Comparison of ENCODE assay signal across 11 mouse cellular contexts in the genomic region with DNA sequence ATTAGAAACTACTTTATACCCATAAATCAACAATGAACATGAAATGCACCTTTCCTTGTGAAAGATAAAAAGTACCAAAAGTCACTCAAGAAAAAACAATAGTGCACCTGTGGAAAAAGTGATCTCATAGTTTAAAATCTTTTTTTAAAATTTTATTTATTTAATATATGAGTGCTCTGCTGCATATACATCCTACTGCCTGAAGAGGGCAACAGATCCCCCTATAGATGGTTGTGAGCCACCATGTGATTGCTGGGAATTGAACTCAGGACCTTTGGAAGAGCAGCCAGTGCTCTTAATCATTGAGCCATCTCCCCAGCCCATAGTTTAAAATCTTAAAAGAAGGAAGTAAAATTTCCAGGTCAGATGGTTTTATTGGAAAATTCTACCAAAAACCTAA.
"Had no signal": no experiment of that assay in that cellular context is flagged by ENCODE, and none has a peak within 500 bp of the region (broad histone marks: within the 10 kb centered on the region; RNA-seq: fewer than 3 reads in every experiment).

No protein-coding gene starts in this region.

- H3K9ac ChIP-seq: kidney, embryonic 15.5 days; liver, embryonic 12.5 days; midbrain, embryonic 15.5 days; neural tube, embryonic 13.5 days; stomach, embryonic 15.5 days had no signal

- H3K27me3 ChIP-seq: kidney, embryonic 15.5 days; liver, embryonic 12.5 days; midbrain, embryonic 15.5 days; neural tube, embryonic 13.5 days; stomach, embryonic 15.5 days had no signal

- H3K27ac ChIP-seq: kidney, embryonic 15.5 days; limb, embryonic 10.5 days; liver, embryonic 12.5 days; midbrain, embryonic 15.5 days; neural tube, embryonic 13.5 days; stomach, embryonic 15.5 days had no signal

- H3K4me3 ChIP-seq: kidney, embryonic 15.5 days; limb, embryonic 10.5 days; liver, embryonic 12.5 days; midbrain, embryonic 15.5 days; neural tube, embryonic 13.5 days; stomach, embryonic 15.5 days had no signal

- ATAC-seq: liver, embryonic 12.5 days; midbrain, embryonic 15.5 days had no signal

- H3K36me3 ChIP-seq: kidney, embryonic 15.5 days; limb, embryonic 10.5 days; liver, embryonic 12.5 days; midbrain, embryonic 15.5 days; neural tube, embryonic 13.5 days; stomach, embryonic 15.5 days had no signal

- DNase-seq: kidney, adult 2 months; kidney, postnatal 25 days; right cerebral cortex, postnatal 14 days; thymus, postnatal 36 days had no signal

- H3K9me3 ChIP-seq: kidney, embryonic 15.5 days; limb, embryonic 10.5 days; liver, embryonic 12.5 days; midbrain, embryonic 15.5 days; neural tube, embryonic 13.5 days; stomach, embryonic 15.5 days had no signal

- H3K4me1 ChIP-seq: stomach, embryonic 15.5 days had no signal

- H3K4me2 ChIP-seq: kidney, embryonic 15.5 days; liver, embryonic 12.5 days; midbrain, embryonic 11.5 days; midbrain, embryonic 15.5 days; neural tube, embryonic 13.5 days; stomach, embryonic 15.5 days had no signal
